Mouse (Mus musculus): ENCODE measurements at regions not wholly inside any gene's neighbourhood (a gene's known extent, or its start where the extent isn't known, plus 50 kb on each side); places are given as distances from the start of the nearest gene placed in this dataset.

DNA sequence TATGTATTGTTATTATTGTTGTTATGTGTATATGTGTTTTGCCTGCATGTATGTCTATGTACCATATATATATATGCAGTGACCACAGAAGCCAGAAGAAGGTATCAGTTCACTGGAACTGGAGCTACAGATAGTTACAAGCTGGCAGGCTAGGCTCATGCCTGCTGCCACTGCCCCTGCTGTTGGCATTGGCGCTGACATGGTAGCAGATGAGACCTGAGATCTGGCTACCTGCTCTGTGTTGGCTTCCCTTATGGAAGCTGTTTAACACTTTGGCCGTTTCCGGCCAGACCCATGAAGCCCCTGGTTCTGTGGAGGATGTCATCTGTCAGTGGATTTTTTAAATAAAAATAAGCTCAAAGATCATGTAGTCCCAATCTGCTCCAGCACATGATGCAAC is 178.1 kb downstream of the Mex3b start:
- 86% methylated on average over 3 of the region's 3 CpGs for WGBS
- Histone ChIP-seq H3K9me3 (ENCODE audit: control insufficient read depth, low read length) (no peaks in the 10 kb centered on the region), H3K27me3 (ENCODE audit: control insufficient read depth, insufficient read depth, low read length) (no peaks in the 10 kb centered on the region), H3K4me2 (ENCODE audit: low read length) (no peak overlapping the region), H3K9ac (ENCODE audit: low read length) (no peak overlapping the region), H3K4me1 (ENCODE audit: control insufficient read depth in 2 of 2, insufficient read depth in 2 of 2, low read length in 2 of 2) (peaks cover 0 to 2% of the 10 kb centered on the region in 2 experiments; a peak in 1 of 4 replicates), H3K4me3 (ENCODE audit: control insufficient read depth in 1 of 2, insufficient read depth in 1 of 2, low read depth in 1 of 2, low read length in 2 of 2) (no peak overlapping the region), H3K36me3 (ENCODE audit: control insufficient read depth, insufficient read depth, low read length) (no peaks in the 10 kb centered on the region), H3K27ac (replicated peaks in 1 of 2; ENCODE audit: control insufficient read depth in 1 of 2, insufficient read depth in 1 of 2, low read depth in 2 of 2, low read length in 2 of 2) (no peak overlapping the region)
- no peak for ATAC-seq (ENCODE audit: insufficient number of reproducible peaks, insufficient read depth, low FRiP score, low read depth)

GRCm38 (mm10) chr7:83050011-83050410 is 182.9 kb downstream of the Mex3b start:
- 64% methylated on average over 3 of the region's 3 CpGs for WGBS
- no peaks in the 10 kb centered on the region for H3K4me1 ChIP-seq (ENCODE audit: control insufficient read depth in 2 of 2, insufficient read depth in 2 of 2, low read length in 2 of 2)
- H3K4me3 ChIP-seq (ENCODE audit: control insufficient read depth in 1 of 2, insufficient read depth in 1 of 2, low read depth in 1 of 2, low read length in 2 of 2): no peak overlapping the region
- ATAC-seq (ENCODE audit: insufficient number of reproducible peaks, insufficient read depth, low FRiP score, low read depth): no peak
- H3K4me2 ChIP-seq (ENCODE audit: low read length): no peak overlapping the region
- H3K27ac ChIP-seq (replicated peaks in 1 of 2; ENCODE audit: control insufficient read depth in 1 of 2, insufficient read depth in 1 of 2, low read depth in 2 of 2, low read length in 2 of 2): no peak overlapping the region
- H3K9me3 ChIP-seq (ENCODE audit: control insufficient read depth, low read length): no peaks in the 10 kb centered on the region
- no peaks in the 10 kb centered on the region for H3K36me3 ChIP-seq (ENCODE audit: control insufficient read depth, insufficient read depth, low read length)
- no peak overlapping the region for H3K9ac ChIP-seq (ENCODE audit: low read length)
- no peaks in the 10 kb centered on the region for H3K27me3 ChIP-seq (ENCODE audit: control insufficient read depth, insufficient read depth, low read length)

- no peak overlapping the region for H3K27ac ChIP-seq (replicated peaks in 1 of 2; ENCODE audit: control insufficient read depth in 1 of 2, insufficient read depth in 1 of 2, low read depth in 2 of 2, low read length in 2 of 2)
- H3K36me3 ChIP-seq (ENCODE audit: control insufficient read depth, insufficient read depth, low read length): no peaks in the 10 kb centered on the region
- no peak for ATAC-seq (ENCODE audit: insufficient number of reproducible peaks, insufficient read depth, low FRiP score, low read depth)
- H3K4me3 ChIP-seq (ENCODE audit: control insufficient read depth in 1 of 2, insufficient read depth in 1 of 2, low read depth in 1 of 2, low read length in 2 of 2): no peak overlapping the region
- WGBS: 91% methylated on average over 6 of the region's 6 CpGs
- no peak overlapping the region for H3K4me2 ChIP-seq (ENCODE audit: low read length)
- H3K9me3 ChIP-seq (ENCODE audit: control insufficient read depth, low read length): no peaks in the 10 kb centered on the region
- no peaks in the 10 kb centered on the region for H3K27me3 ChIP-seq (ENCODE audit: control insufficient read depth, insufficient read depth, low read length)
- H3K4me1 ChIP-seq (ENCODE audit: control insufficient read depth in 2 of 2, insufficient read depth in 2 of 2, low read length in 2 of 2): 0 out of 4 replicates have a peak, but pooled peaks cover 0 to under 1% of the 10 kb centered on the region in 2 experiments
- no peak overlapping the region for H3K9ac ChIP-seq (ENCODE audit: low read length)
Observed at GRCm38 (mm10) chr7:83050833-83051497, 183.8 kb downstream of the Mex3b start.

DNA sequence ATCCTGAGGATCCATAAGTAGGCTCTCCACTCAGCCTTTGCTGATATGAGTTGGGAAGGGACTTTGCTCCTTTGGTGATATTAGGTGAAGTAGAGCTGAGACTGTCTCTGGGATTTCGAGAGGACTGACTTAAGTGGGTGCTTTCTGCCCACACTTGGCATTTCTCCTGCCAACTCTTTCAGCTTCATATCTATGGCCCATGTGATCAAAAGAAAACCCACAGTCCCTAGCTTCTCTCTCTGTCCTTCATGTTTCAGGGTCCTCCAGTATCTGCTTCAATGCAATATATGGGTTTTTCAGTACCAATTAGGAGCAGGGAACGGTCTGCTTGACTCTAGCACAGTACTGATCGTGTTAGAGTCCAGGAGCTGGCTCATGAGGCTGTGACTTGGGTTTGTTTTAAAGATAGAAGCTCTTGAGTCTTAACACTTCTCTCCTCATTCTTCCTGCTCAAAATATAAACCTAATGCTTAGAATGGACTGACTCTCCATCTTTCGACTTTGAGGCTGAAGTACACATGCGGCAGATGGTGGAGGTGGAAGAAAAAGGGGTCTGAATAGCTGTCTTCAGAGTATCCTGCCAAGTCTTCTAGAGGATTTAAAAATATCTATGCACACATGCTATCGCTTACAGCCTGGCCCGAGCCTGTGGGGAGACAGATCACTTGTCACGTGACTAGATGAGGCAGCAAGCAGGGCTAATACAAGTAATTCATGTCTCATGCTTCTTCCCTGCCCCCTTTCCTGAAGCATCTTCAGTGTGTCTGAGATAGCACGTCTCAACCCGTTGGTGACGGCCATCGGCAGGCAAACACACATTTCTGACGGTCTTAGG is 189.2 kb downstream of the Mex3b start:
- peak overlapping the region in 1 of 2 experiments; percentile 30; a peak in 2 of 4 replicates for H3K27ac ChIP-seq (replicated peaks in 1 of 2; ENCODE audit: control insufficient read depth in 1 of 2, insufficient read depth in 1 of 2, low read depth in 2 of 2, low read length in 2 of 2)
- H3K4me2 ChIP-seq (ENCODE audit: low read length): no peak overlapping the region
- no peaks in the 10 kb centered on the region for H3K9me3 ChIP-seq (ENCODE audit: control insufficient read depth, low read length)
- no peak overlapping the region for H3K9ac ChIP-seq (ENCODE audit: low read length)
- H3K27me3 ChIP-seq (ENCODE audit: control insufficient read depth, insufficient read depth, low read length): no peaks in the 10 kb centered on the region
- WGBS: 46% methylated on average over 13 of the region's 13 CpGs
- H3K4me3 ChIP-seq (ENCODE audit: control insufficient read depth in 1 of 2, insufficient read depth in 1 of 2, low read depth in 1 of 2, low read length in 2 of 2): no peak overlapping the region
- no peak for ATAC-seq (ENCODE audit: insufficient number of reproducible peaks, insufficient read depth, low FRiP score, low read depth)
- peaks cover 3 to 10% of the 10 kb centered on the region in 2 experiments for H3K4me1 ChIP-seq (ENCODE audit: control insufficient read depth in 2 of 2, insufficient read depth in 2 of 2, low read length in 2 of 2)
- H3K36me3 ChIP-seq (ENCODE audit: control insufficient read depth, insufficient read depth, low read length): no peaks in the 10 kb centered on the region

DNA sequence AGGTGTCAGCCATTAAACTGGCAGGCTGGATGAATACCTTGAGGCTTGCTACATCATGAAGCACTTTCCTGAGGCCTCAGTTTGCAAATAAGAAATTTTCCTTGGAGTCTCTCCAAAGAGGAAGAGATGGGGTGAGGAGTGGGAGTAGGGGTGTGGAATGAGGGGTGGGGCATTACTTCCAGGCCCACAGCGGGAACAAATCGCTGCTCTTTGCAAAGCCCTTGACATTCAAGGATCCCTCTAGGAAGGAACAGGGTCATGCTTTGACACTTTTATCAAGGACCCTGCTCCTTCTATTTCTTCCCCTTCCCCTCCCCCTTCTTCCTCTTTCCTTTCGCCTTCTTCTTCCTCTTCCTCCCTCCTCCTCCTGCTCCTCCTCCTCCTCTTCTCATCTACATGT is 193.2 kb downstream of the Mex3b start:
- Histone ChIP-seq H3K4me1 (ENCODE audit: control insufficient read depth in 2 of 2, insufficient read depth in 2 of 2, low read length in 2 of 2) (peaks cover 3 to 10% of the 10 kb centered on the region in 2 experiments), H3K27ac (replicated peaks in 1 of 2; ENCODE audit: control insufficient read depth in 1 of 2, insufficient read depth in 1 of 2, low read depth in 2 of 2, low read length in 2 of 2) (no peak overlapping the region), H3K9me3 (ENCODE audit: control insufficient read depth, low read length) (no peaks in the 10 kb centered on the region), H3K36me3 (ENCODE audit: control insufficient read depth, insufficient read depth, low read length) (no peaks in the 10 kb centered on the region), H3K9ac (ENCODE audit: low read length) (no peak overlapping the region), H3K27me3 (ENCODE audit: control insufficient read depth, insufficient read depth, low read length) (no peaks in the 10 kb centered on the region), H3K4me3 (ENCODE audit: control insufficient read depth in 1 of 2, insufficient read depth in 1 of 2, low read depth in 1 of 2, low read length in 2 of 2) (no peak overlapping the region), H3K4me2 (ENCODE audit: low read length) (no peak overlapping the region)
- 48% methylated on average over 3 of the region's 3 CpGs for WGBS
- ATAC-seq (ENCODE audit: insufficient number of reproducible peaks, insufficient read depth, low FRiP score, low read depth): no peak

DNA sequence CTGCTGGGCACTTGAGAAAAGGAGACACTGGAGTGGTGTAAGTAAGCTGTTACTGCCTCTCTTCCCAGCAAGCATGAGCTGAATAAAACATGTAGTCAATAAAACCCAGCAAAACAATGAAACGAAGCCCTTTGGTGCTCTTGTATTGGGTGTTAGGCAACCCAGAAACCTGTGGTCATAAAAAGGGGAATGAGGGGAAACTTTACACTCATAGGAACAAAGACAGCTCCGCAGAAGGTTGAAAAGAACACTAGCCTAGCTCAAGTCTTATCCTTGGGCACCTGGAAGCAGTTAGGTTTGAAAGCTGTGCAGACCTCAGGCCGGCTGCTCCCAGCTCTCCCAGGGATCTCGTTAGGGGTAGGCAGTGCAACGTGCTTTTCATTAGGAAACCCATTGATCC is 193.6 kb downstream of the Mex3b start:
- no peaks in the 10 kb centered on the region for H3K36me3 ChIP-seq (ENCODE audit: control insufficient read depth, insufficient read depth, low read length)
- WGBS: 59% methylated on average over 5 of the region's 5 CpGs
- ATAC-seq (ENCODE audit: insufficient number of reproducible peaks, insufficient read depth, low FRiP score, low read depth): no peak
- H3K9me3 ChIP-seq (ENCODE audit: control insufficient read depth, low read length): no peaks in the 10 kb centered on the region
- H3K4me1 ChIP-seq (ENCODE audit: control insufficient read depth in 2 of 2, insufficient read depth in 2 of 2, low read length in 2 of 2): peaks cover 3 to 10% of the 10 kb centered on the region in 2 experiments
- no peak overlapping the region for H3K9ac ChIP-seq (ENCODE audit: low read length)
- H3K27me3 ChIP-seq (ENCODE audit: control insufficient read depth, insufficient read depth, low read length): no peaks in the 10 kb centered on the region
- H3K4me3 ChIP-seq (ENCODE audit: control insufficient read depth in 1 of 2, insufficient read depth in 1 of 2, low read depth in 1 of 2, low read length in 2 of 2): no peak overlapping the region
- no peak overlapping the region for H3K27ac ChIP-seq (replicated peaks in 1 of 2; ENCODE audit: control insufficient read depth in 1 of 2, insufficient read depth in 1 of 2, low read depth in 2 of 2, low read length in 2 of 2)
- H3K4me2 ChIP-seq (ENCODE audit: low read length): no peak overlapping the region

GRCm38 (mm10) chr7:83061197-83061893 is 194.2 kb downstream of the Mex3b start:
- WGBS: 64% methylated on average over 7 of the region's 7 CpGs
- no peaks in the 10 kb centered on the region for H3K36me3 ChIP-seq (ENCODE audit: control insufficient read depth, insufficient read depth, low read length)
- no peak overlapping the region for H3K9ac ChIP-seq (ENCODE audit: low read length)
- no peaks in the 10 kb centered on the region for H3K9me3 ChIP-seq (ENCODE audit: control insufficient read depth, low read length)
- H3K27ac ChIP-seq (replicated peaks in 1 of 2; ENCODE audit: control insufficient read depth in 1 of 2, insufficient read depth in 1 of 2, low read depth in 2 of 2, low read length in 2 of 2): no peak overlapping the region
- peaks cover 3 to 6% of the 10 kb centered on the region in 2 experiments for H3K4me1 ChIP-seq (ENCODE audit: control insufficient read depth in 2 of 2, insufficient read depth in 2 of 2, low read length in 2 of 2)
- no peak overlapping the region for H3K4me2 ChIP-seq (ENCODE audit: low read length)
- H3K4me3 ChIP-seq (ENCODE audit: control insufficient read depth in 1 of 2, insufficient read depth in 1 of 2, low read depth in 1 of 2, low read length in 2 of 2): no peak overlapping the region
- ATAC-seq (ENCODE audit: insufficient number of reproducible peaks, insufficient read depth, low FRiP score, low read depth): no peak
- H3K27me3 ChIP-seq (ENCODE audit: control insufficient read depth, insufficient read depth, low read length): no peaks in the 10 kb centered on the region
